Mouse (Mus musculus) embryonic fibroblast, embryonic 13.5 days (primary cell): ENCODE results near the gene Crtc3.

ENCODE experiments used
- CTCF ChIP-seq: IDR thresholded peaks from 2 replicates; pipeline ENCODE4 v1.5.1; 2011; ENCODE audit warnings: mild to moderate bottlenecking, control low read depth, low read length, moderate library complexity, borderline replicate concordance; ENCODE audit not compliant: insufficient read depth
- POLR2A ChIP-seq: IDR thresholded peaks from 2 replicates; pipeline ENCODE4 v1.6.1; 2011; ENCODE audit warnings: low read depth, mild to moderate bottlenecking, control low read depth, low read length, moderate library complexity

- TF ChIP-seq CTCF = no peak
- TF ChIP-seq POLR2A = no peak
Measured at GRCm38 (mm10) chr7:80692472-80692871, 3.8 kb upstream of the Crtc3 start.
